Mouse (Mus musculus) CH12.LX (cell line): ENCODE data around the gene Synpo2. TPM values are rescaled to one million over a fixed set of nuclear protein-coding genes. Genes with fewer than 3 reads are reported as not detected.

Experiments
- DNase-seq: peaks from one replicate; pipeline ENCODE4 v3.0.0-alpha.2; 2013; ENCODE audit errors: extremely low read depth
- H3K27ac ChIP-seq: 2 replicates; pipeline ENCODE4 v1.5.1; 2012; ENCODE audit warnings: low read depth, mild to moderate bottlenecking, control low read depth, moderate library complexity; ENCODE audit not compliant: insufficient read depth
- H3K27me3 ChIP-seq: replicated peaks from 2 replicates; pipeline ENCODE3; 2012; ENCODE audit warnings: inconsistent platforms
- H3K36me3 ChIP-seq, 2 experiments: replicated peaks in 1 of 2; 2 replicates each; pipeline versions ENCODE3 to v1.6.1; 2012; ENCODE audit warnings: inconsistent platforms in 1 of 2, low read length in 1 of 2, mild to moderate bottlenecking in 1 of 2, mixed read lengths in 1 of 2, moderate library complexity in 1 of 2; ENCODE audit not compliant: control insufficient read depth in 1 of 2, insufficient read depth in 1 of 2
- H3K4me1 ChIP-seq, 2 experiments: 2 replicates each; pipeline ENCODE4 v1.6.1; 2012; ENCODE audit warnings: inconsistent platforms in 1 of 2, moderate library complexity in 1 of 2; ENCODE audit not compliant: insufficient read depth in 2 of 2, control insufficient read depth in 1 of 2
- H3K4me2 ChIP-seq: 2 replicates; pipeline ENCODE4 v1.6.1; 2012; ENCODE audit warnings: low read depth, mild to moderate bottlenecking, control low read depth; ENCODE audit not compliant: poor library complexity, insufficient read depth, severe bottlenecking
- H3K4me3 ChIP-seq, 3 experiments: fragments of 150-350 bp in 1 of 3; sonication (generic) in 1 of 3; replicated peaks in 1 of 3; 2 replicates each; pipeline versions ENCODE3 to v1.5.1; 2011 to 2012; ENCODE audit warnings: low read depth in 2 of 3, low read length in 2 of 3, mild to moderate bottlenecking in 2 of 3, moderate library complexity in 2 of 3, control low read depth in 1 of 3, improper control_type of control experiment in 1 of 3, inconsistent platforms in 1 of 3, mixed read lengths in 1 of 3; ENCODE audit not compliant: poor library complexity in 1 of 3
- H3K79me2 ChIP-seq: replicated peaks from 2 replicates; pipeline ENCODE4 v1.6.1; 2012; ENCODE audit warnings: mild to moderate bottlenecking, moderate library complexity; ENCODE audit not compliant: control insufficient read depth, poor library complexity, insufficient read depth, severe bottlenecking; ENCODE audit errors: extremely low read depth
- H3K9ac ChIP-seq: 2 replicates; pipeline ENCODE4 v1.6.1; 2012; ENCODE audit warnings: low read depth, mild to moderate bottlenecking, control low read depth, moderate library complexity; ENCODE audit not compliant: insufficient read depth
- H3K9me3 ChIP-seq: replicated peaks from 2 replicates; pipeline ENCODE3; 2012; ENCODE audit warnings: low read length, inconsistent platforms, mixed read lengths
- CHD1 ChIP-seq: IDR thresholded peaks from 2 replicates; pipeline ENCODE4 v1.6.1; 2012; ENCODE audit warnings: low read depth, low read length, improper control_type of control experiment, inconsistent platforms
- CTCF ChIP-seq, 2 experiments: IDR thresholded peaks in 1 of 2; conservative IDR thresholded peaks in 1 of 2; 2 replicates each; pipeline ENCODE4 v1.5.1; 2011 to 2012; ENCODE audit warnings: low read depth in 2 of 2, low read length in 2 of 2, improper control_type of control experiment in 1 of 2, inconsistent platforms in 1 of 2, mild to moderate bottlenecking in 1 of 2, moderate library complexity in 1 of 2
- HCFC1 ChIP-seq: IDR thresholded peaks from 2 replicates; pipeline ENCODE4 v1.6.1; 2012; ENCODE audit warnings: low read depth, mild to moderate bottlenecking, inconsistent platforms, low read length, improper control_type of control experiment
- MAZ ChIP-seq: IDR thresholded peaks from 2 replicates; pipeline ENCODE4 v1.6.1; 2012; ENCODE audit warnings: low read depth, mild to moderate bottlenecking, inconsistent platforms, low read length, improper control_type of control experiment, moderate library complexity
- MXI1 ChIP-seq: IDR thresholded peaks from 2 replicates; pipeline ENCODE4 v1.6.1; 2011; ENCODE audit warnings: mild to moderate bottlenecking, low read depth, low read length, improper control_type of control experiment
- MYC ChIP-seq: IDR thresholded peaks from 2 replicates; pipeline ENCODE4 v1.6.1; 2011; ENCODE audit warnings: low read depth, mild to moderate bottlenecking, improper control_type of control experiment, low read length
- NRF1 ChIP-seq: IDR thresholded peaks from 2 replicates; pipeline ENCODE4 v1.6.1; 2014; ENCODE audit warnings: low read depth, mild to moderate bottlenecking, inconsistent platforms, low read length, improper control_type of control experiment, moderate library complexity
- PAX5 ChIP-seq: IDR thresholded peaks from 2 replicates; pipeline ENCODE4 v1.6.1; 2012; ENCODE audit warnings: low read length, inconsistent platforms, mixed read lengths
- RAD21 ChIP-seq: IDR thresholded peaks from 2 replicates; pipeline ENCODE4 v1.6.1; 2011; ENCODE audit warnings: low read depth, mild to moderate bottlenecking, low read length, improper control_type of control experiment, moderate library complexity
- SIN3A ChIP-seq: IDR thresholded peaks from 2 replicates; pipeline ENCODE4 v1.6.1; 2012; ENCODE audit warnings: low read length, improper control_type of control experiment, inconsistent platforms
- SMC3 ChIP-seq: IDR thresholded peaks from 2 replicates; pipeline ENCODE4 v1.6.1; 2011; ENCODE audit warnings: low read depth, low read length, improper control_type of control experiment
- UBTF ChIP-seq: IDR thresholded peaks from 2 replicates; pipeline ENCODE4 v1.6.1; 2012; ENCODE audit warnings: low read depth, mild to moderate bottlenecking, inconsistent platforms, low read length, improper control_type of control experiment, moderate library complexity
- USF2 ChIP-seq: conservative IDR thresholded peaks from 2 replicates; pipeline ENCODE4 v1.6.1; 2011; ENCODE audit warnings: low read depth, low read length, improper control_type of control experiment
- dilution Hi-C: fragments of 300-500 bp; cut with MboI; formaldehyde crosslinking; loops from 2 replicates; pipeline ENCODE4 v1.14.3; 2020; ENCODE audit warnings: low sequenced_read_pairs; ENCODE audit not compliant: extremely low pct_unique_long_range_greater_than_20kb, extremely low pct_ligation_motif_present
- in situ Hi-C: fragments of 300-500 bp; cut with MboI; formaldehyde crosslinking; loops from 3 replicates; pipeline ENCODE4 v1.14.3; 2019; ENCODE audit warnings: low sequenced_read_pairs, low pct_ligation_motif_present, low pct_unique_long_range_greater_than_20kb, mixed read lengths
- polyA plus RNA-seq: library from polyadenylated mRNA; unstranded; fragments of >175 nt; gene quantifications from 2 replicates; pipeline ENCODE4 v1.2.1, GENCODE M21; 2012; ENCODE audit warnings: low read depth; ENCODE audit not compliant: insufficient read length
- total RNA-seq, 2 experiments: library from RNA; depleted of rRNA; stranded (reverse); fragments of 300-350 nt in 1 of 2; fragments of >200 nt in 1 of 2; gene quantifications; 2 replicates each; pipeline ENCODE4 v1.2.3; 2012 to 2014

The Synpo2 gene
- total and polyA plus RNA-seq, 3 experiments, result 0.13 to 1.1 (median 0.13) TPM

DNA sequence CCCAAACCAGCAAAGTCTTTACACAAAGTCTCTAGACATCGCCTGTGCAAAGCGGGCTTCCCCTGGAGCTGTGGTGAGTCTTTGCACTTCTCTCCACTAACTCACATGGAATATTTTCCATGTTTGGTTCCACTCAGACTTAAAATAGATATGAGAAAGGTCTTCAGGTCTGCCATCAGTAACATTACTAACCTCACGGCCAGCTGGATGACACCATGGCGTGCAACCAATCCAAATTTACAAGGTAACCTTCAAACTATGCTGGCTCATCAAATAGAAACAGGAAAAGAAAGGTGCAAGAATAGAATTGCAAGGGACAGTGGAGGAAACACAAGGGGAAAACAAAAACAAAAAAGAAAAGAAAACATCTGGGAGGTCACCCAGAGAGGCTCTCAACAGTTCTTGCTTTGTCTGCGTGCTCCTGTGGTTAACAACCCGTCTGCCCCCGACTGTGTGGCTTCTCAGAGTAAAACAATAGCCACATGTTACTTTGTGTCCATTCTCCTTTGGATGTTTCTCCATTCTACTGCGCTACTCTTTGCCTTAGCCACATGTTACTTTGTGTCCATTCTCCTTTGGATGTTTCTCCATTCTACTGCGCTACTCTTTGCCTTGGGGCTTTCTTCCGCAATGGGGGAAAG, 124.8 kb downstream of the Synpo2 start:
- Histone ChIP-seq H3K27me3 (no peaks in the 10 kb centered on the region), H3K4me2 (no peak overlapping the region), H3K9me3 (no peaks in the 10 kb centered on the region), H3K36me3 (no peaks in the 10 kb centered on the region), H3K4me1 (peaks cover 2 to 9% of the 10 kb centered on the region in 2 experiments; a peak in 2 of 4 replicates), H3K27ac (no peak overlapping the region), H3K9ac (no peak overlapping the region), H3K4me3 (no peak overlapping the region), H3K79me2 (no peaks in the 10 kb centered on the region)
- in situ Hi-C loops, result no loop called here
- no peak for TF ChIP-seq CHD1
- no peak for TF ChIP-seq SIN3A
- no peak for TF ChIP-seq HCFC1
- dilution Hi-C loops, result no loop called here
- DNase-seq, result no peak

DNA sequence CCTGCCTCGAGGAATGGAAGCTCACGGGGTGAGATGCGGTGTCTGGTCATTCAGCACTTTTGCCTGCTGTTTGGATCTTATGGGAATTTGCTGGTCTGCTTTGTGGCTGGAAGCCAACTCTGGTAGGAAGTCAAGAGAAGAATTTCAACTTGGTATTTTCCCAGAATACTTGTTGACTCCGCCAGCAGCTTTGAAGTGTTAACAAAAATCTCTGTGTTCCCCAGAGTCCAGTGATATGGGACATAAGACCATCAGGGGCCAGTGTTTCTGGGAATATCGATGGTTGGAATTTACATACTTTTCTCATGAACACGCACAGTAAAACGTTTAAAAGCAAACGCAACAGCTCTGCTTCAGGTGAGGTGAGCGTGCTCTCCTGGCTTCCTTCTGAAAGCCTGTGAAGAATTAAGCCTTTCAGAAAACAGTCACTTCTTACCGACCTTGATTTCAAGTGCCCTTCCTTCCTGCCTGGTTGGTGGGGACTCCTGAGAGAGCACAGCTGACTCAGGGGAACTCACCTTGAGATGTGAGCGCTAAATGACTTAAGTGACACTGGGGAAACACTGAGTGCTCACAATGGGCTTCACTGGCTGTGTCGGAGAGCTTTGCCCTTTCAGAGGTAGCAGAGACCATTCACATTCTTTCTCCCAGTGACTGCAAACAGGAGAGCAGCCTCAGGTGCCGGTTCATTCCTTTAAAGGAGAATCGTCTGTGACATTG, 128.0 kb downstream of the Synpo2 start:
- dilution Hi-C loops (no loop called here), in situ Hi-C loops (loop anchor here (10.0 kb wide), 1 partner anchor 173 kb away; no protein-coding TSS in a partner anchor)
- no peak for DNase-seq
- no peaks in the 10 kb centered on the region for H3K36me3 ChIP-seq
- H3K4me2 ChIP-seq, result no peak overlapping the region
- H3K4me3 ChIP-seq, result no peak overlapping the region
- no peak overlapping the region for H3K9ac ChIP-seq
- H3K4me1 ChIP-seq, result peaks cover 2 to 9% of the 10 kb centered on the region in 2 experiments; a peak in 2 of 4 replicates
- no peaks in the 10 kb centered on the region for H3K27me3 ChIP-seq
- no peaks in the 10 kb centered on the region for H3K79me2 ChIP-seq
- TF ChIP-seq MYC (no peak), PAX5 (no peak), CTCF (conservative IDR thresholded peaks at IDR 0.05 in 1 of 2, IDR thresholded peaks at IDR 0.05 in 1 of 2; ENCODE audit: low read depth in 2 of 2, low read length in 2 of 2) (no peak), MXI1 (no peak), RAD21 (no peak), SIN3A (no peak), NRF1 (no peak), MAZ (no peak), USF2 (no peak), SMC3 (no peak), UBTF (no peak)
- H3K9me3 ChIP-seq, result no peaks in the 10 kb centered on the region
- no peak overlapping the region for H3K27ac ChIP-seq
